Mouse (Mus musculus): ENCODE results near the gene Ccl6. TPM values are rescaled to one million over a fixed set of nuclear protein-coding genes. Genes with fewer than 3 reads are reported as not detected.
"Not testable (repeated sequence)": the region's sequence is repeated elsewhere in the genome, so short reads cannot be mapped to it uniquely, and the experiment has no call there.

Gene Ccl6
- total RNA-seq, 2 experiments from 2014 or later = 1.1 to 1.7 TPM

DNA sequence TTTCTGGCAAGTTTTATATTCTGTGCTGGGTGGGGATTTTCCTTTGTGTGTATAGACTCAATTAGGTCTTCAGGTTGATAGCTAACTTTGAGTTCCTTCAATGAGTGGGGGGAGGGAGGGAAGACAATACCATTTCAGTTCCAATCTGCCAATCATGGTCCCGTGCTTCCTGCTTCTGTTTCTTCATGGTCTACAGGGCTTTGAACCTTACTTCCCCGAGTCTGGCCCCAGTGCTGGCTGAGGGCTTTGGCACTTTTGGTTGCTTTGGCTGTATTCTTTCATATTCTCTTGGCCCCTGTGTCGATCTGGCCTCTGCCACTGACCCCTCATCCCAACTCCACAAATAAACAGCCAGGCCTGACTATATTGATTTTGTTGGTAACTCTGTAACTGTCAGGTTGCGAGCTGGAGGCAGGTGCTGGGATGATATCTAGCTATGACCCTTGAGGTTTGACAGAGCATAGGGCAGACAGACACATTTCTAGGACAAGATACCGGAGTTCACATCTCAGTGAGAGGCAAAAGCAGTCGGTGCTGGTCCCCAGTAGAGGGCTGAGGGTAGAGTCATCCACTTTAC, 30.5 kb downstream of the Ccl6 start:
- DNase-seq (ENCODE audit: low spot score in 2 of 2) = no peak

DNA sequence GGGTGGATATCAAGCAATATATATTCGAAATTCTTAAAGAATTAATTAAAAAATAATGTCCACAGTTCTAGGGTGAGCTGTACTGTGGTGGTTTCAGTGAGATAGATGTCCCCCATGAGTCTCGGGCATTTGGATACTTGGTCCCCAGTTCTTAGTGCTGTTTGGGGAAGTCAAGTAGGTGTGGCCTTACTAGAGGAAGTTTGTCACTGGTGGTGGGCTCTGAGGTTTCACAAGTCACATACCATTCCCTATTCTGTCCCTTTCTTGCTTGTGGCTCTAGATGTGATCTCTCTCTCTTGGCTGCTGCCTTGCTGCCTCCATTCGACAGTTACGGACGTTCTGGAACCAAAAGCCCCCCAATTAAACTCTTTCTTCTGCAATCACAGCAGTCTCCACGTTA, 32.5 kb downstream of the Ccl6 start:
- no peak for DNase-seq (ENCODE audit: low spot score in 2 of 2)

DNA sequence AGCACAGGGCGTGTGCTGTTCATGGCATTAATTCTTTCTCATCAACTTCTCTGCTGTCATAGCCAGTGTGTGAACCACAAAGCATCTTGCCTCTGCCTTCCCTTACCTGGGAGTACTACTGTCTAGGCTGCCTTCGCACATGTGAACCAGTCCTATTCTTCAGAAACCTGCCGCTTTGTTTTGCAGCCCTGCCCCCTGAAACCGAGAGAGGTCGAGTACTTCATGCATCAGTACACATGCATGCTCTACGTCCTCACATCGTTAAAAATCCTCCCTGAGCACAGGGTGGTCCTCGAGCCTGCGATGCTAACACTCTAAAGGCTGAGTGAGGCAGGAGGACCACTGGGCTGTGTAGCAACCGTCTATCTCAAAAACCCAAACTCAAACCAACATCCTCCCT, 35.8 kb downstream of the Ccl6 start:
- DNase-seq (ENCODE audit: low spot score in 2 of 2) = no peak

DNA sequence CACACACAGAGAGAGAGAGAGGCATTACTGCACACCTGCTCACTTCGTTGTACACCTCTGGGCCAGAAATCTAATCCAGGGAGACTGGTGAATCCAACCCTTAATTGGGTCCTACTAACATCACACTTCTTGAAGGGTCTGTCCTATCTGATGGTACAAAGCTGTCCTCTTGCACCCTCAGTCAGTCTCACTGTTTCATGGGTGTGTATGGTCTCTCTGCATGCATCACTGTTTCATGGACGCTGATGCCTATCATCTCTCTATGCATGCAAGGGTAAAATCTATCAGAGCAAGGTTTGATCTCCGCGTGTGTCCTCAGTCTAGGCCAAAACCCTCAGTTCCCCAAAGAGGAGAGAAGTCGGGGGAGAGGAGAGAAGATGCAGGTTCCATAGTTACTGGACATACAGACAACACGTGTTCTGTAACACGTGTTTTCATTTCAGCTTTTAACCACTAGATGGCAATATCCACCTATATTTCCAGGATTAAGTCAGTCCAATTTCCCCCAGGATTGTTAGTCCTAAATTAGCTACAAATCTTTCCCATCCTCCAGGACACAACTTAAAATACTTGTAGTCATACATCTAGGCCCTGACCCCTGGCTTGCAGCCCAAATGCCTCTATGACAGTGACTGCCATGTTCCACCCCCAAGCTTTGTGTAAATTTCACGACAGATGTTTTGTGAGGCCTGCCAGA, 36.7 kb downstream of the Ccl6 start:
- peak; percentile 24 to 40 for DNase-seq (ENCODE audit: low spot score in 2 of 2)

DNA sequence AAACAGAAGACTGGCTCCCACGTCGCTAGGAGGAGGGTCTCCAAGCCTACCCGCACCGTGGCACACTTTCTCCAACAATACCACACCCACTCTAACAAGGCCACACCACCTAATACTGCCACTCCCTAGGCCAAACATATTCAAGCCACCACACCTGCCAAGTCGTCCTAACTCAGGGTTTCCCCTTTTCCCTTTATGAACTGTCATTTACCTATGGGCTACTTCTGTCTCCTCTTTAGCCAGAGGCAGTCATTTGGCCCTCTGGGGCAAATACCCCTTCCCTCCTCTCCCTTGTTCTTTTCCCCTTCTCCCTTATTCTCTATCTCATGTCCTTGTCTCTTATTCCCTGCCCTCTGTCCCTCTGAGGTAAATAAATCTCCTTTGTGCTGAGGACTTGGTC, 41.2 kb downstream of the Ccl6 start:
- no peak for DNase-seq (ENCODE audit: low spot score in 2 of 2)

DNA sequence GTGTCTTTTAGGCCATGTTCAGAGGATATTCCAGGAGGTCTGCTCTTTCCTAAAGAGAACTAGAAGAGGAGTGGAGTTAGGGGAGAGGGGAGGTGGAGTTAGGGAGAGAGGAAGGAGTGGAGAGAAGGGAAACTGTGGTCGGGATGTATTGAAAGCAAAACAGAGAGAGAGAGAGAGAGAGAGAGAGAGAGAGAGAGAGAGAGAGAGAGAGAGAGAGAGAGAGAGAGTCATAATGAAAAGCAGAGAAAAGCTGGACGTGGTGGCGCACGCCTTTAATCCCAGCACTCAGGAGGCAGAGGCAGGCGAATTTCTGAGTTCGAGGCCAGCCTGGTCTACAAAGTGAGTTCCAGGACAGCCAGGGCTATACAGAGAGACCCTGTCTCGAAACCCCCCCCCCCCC, 41.9 kb downstream of the Ccl6 start:
- not testable (repeated sequence) for DNase-seq (ENCODE audit: low spot score in 2 of 2)

DNA sequence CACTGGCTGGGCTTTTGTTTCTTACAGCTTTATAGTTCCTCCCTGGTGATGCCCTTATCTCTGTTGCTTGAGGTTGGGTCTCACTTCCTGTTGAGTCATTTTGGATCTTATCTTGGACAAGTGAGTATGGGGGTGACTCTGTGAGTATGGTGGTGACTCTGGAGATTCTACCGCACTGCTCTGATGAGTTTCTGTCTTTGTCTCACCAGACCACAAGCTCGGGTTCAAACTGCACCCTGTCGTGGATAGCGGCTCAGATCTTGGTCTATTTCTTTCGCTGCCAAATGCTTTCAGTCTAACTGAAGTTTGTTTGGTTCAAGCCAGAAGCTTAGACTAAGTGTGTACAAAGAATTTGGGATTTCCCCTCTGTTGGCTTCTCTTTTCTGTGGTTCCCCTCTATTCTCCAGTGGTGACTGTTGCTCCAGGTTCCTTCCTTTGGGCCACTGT, 42.7 kb downstream of the Ccl6 start:
- DNase-seq (ENCODE audit: low spot score in 2 of 2) = no peak

DNA sequence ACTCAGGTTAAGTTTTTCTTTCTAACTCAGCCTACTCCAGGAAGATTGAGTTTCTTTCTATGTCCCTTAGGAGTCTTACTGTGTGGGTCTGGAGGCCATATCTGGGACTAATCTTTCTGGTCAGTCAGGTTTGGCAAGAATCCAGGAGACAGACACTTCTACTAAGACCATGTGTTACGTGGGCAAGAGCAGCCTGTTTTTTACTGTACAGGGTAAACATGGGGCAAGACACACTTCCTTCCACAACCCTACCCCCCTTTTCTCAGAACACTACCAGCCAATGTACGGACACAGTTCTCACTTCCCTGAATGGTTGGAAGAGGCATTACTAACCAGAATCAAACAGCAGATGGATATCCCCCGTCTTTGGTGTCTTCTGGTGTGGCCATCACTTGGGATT, 48.7 kb downstream of the Ccl6 start:
- DNase-seq (ENCODE audit: low spot score in 2 of 2) = no peak

DNA sequence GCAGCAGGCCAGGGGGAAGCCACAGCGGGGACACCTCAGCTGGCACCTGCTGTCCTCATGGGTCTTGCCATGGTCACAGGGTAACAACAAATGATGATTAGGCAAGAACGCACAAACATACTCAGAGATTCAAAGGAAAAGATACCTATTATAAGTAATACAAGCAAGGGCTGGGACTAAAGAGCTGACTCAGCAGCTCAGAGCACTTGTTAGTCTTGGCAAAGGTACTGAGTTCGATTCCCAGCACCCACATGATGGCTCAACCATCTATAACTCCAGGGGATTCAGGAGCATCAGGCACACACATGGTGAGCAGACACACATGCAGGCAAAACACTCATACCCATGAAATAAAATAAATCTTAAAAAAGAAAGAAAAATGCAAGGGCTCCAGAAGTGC, 51.5 kb downstream of the Ccl6 start:
- no peak for DNase-seq (ENCODE audit: low spot score in 2 of 2)

DNA sequence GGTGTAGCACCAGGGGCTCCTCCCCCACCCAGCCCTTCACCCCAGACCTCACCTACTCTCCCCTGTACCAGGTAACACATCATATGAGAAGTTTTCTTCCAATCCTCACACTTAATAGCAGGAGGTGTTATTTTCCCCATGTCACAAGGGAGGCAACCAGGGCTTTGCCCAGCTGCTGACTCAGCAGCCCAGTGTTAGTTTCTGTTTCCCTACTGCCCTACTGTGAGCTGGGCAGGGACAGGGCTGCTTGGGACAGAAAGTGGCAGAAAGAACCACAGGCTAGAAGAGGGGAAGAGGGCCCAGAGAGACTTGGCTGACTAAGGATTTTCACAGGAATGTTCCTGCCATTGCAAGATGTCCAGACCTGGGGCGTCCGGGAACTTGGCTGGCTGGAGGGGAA, 52.0 kb downstream of the Ccl6 start:
- no peak for DNase-seq (ENCODE audit: low spot score in 2 of 2)

DNA sequence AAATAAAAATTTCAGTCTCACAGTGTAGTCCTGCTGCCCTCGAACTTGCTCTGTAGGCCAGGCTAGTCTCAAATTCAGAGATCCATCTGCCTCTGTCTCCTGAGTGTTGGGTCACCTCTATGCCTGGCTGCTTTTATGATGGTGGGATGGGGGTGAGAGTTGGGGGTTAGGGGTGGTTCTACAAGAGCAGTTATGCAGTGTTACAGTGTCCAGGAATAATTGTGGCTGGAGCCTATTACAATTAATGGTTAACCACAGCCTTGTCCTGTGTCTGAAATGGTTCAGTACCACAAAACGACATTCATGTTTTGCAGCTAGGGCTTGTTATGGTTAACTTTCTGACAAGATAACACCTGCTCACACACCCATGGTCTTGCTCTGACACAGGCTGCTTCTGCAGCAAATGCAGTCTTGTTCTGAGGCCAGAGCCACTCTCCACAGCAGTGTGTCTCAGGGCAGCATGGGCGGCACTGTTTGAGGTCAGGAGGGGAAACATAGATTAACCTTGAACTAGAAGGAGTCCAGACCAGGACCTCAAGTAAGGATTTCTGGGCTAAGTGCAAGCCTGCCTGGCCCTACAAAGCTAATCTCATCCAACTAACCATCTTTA, 54.1 kb downstream of the Ccl6 start:
- DNase-seq (ENCODE audit: low spot score in 2 of 2) = no peak

Other genes with a start within 250 kb of the Ccl6 start
- gene Rasl10b, start 183.9 kb downstream of the Ccl6 start, total RNA-seq (2021) = 100 to 1,000 TPM; 173 to 185 TPM
- gene Gas2l2, start 163.6 kb downstream of the Ccl6 start, total RNA-seq (2021) = 1 to 10 TPM in 1 of 2 experiments, under 1 TPM in 1; 0.62 to 1.4 TPM
- gene 1700020L24Rik, start 155.4 kb downstream of the Ccl6 start, total RNA-seq (2021) = not detected
- gene Mmp28, start 130.0 kb downstream of the Ccl6 start, total RNA-seq (2021) = 1 to 10 TPM; 3.9 to 4.3 TPM
- gene Taf15, start 120.0 kb downstream of the Ccl6 start, total RNA-seq (2021) = 10 to 100 TPM; 68.2 to 76.1 TPM
- gene Heatr9, start 70.9 kb downstream of the Ccl6 start, total RNA-seq (2021) = not detected
- not detected for gene Ccl5, start 62.6 kb downstream of the Ccl6 start, total RNA-seq (2021)
- gene Ccl9, start 14.5 kb downstream of the Ccl6 start, total RNA-seq (2021) = 1 to 10 TPM; 1.9 to 3.0 TPM
- not detected for gene Rpl9-ps1, start 52.5 kb upstream of the Ccl6 start, total RNA-seq (2021)
- gene Ccl3, start 56.3 kb upstream of the Ccl6 start, total RNA-seq (2021) = under 1 TPM in 1 of 2 experiments, not detected in 1; 0.62 TPM
- not detected for gene Ccl4, start 69.5 kb upstream of the Ccl6 start, total RNA-seq (2021)
- gene Wfdc17, start 110.9 kb upstream of the Ccl6 start, total RNA-seq (2021) = not detected
- gene Wfdc18, start 115.9 kb upstream of the Ccl6 start, total RNA-seq (2021) = not detected
- not detected for gene Wfdc21, start 153.9 kb upstream of the Ccl6 start, total RNA-seq (2021)
- 10 to 100 TPM; 19.6 to 20.8 TPM for gene Heatr6, start 160.6 kb upstream of the Ccl6 start, total RNA-seq (2021)

Measured in layer of hippocampus, postnatal 10 days (tissue).